Mouse (Mus musculus) liver, embryonic 16.5 days (tissue): ENCODE data around the gene Plscr2. TPM values are rescaled to one million over a fixed set of nuclear protein-coding genes. Genes with fewer than 3 reads are reported as not detected.
A peak's percentile ranks its signal among the peaks of the same experiment; 100 is the strongest.

Experiments used
- ATAC-seq: fragments of 200-750 bp; cut with Nextera tagmentation; 2 replicates; pipeline ENCODE4 v1.8.0; 2017; ENCODE audit warnings: low read depth, mild to moderate bottlenecking, moderate number of reproducible peaks, moderate library complexity
- H3K27ac ChIP-seq: fragments of 300-500 bp; sonication (generic); 2 replicates; pipeline ENCODE4 v1.5.1; 2014; ENCODE audit warnings: mild to moderate bottlenecking, low read length
- H3K27me3 ChIP-seq: fragments of 300-500 bp; sonication (generic); 2 replicates; pipeline ENCODE4 v1.6.1; 2014; ENCODE audit warnings: low read depth, low read length, mixed read lengths; ENCODE audit not compliant: control insufficient read depth, insufficient read depth
- H3K36me3 ChIP-seq: fragments of 300-500 bp; sonication (generic); 2 replicates; pipeline ENCODE4 v1.6.1; 2014; ENCODE audit warnings: mild to moderate bottlenecking; ENCODE audit not compliant: control insufficient read depth, insufficient read depth
- H3K4me1 ChIP-seq: fragments of 300-500 bp; sonication (generic); 2 replicates; pipeline ENCODE4 v1.6.1; 2014; ENCODE audit warnings: low read depth, low read length, mixed read lengths; ENCODE audit not compliant: control insufficient read depth
- H3K4me2 ChIP-seq: fragments of 300-500 bp; sonication (generic); 2 replicates; pipeline ENCODE4 v1.6.1; 2014; ENCODE audit warnings: low read depth, low read length, mixed read lengths
- H3K4me3 ChIP-seq: fragments of 300-500 bp; sonication (generic); 2 replicates; pipeline ENCODE4 v1.5.1; 2014; ENCODE audit warnings: low read depth, mild to moderate bottlenecking, low read length
- H3K9ac ChIP-seq: fragments of 300-500 bp; sonication (generic); 2 replicates; pipeline ENCODE4 v1.6.1; 2014; ENCODE audit warnings: low read depth, low read length
- H3K9me3 ChIP-seq: fragments of 300-500 bp; sonication (generic); replicated peaks from 2 replicates; pipeline ENCODE4 v1.6.1; 2016; ENCODE audit warnings: low read length; ENCODE audit not compliant: control insufficient read depth
- WGBS: fragments of 180-500 bp; shearing (Covaris S2); extraction: QIAGEN DNeasy Blood & Tissue Kit; methylation state at CpG from one replicate; pipeline ENCODE4 v1.1.7; 2014; ENCODE audit not compliant: insufficient replicate concordance; 5-methylcytosine and 5-hydroxymethylcytosine counted together
- polyA plus RNA-seq: library from polyadenylated mRNA; unstranded; fragments of >200 nt; fragmentation: Nextera tagmentation; extraction: Ambion mirVana; gene quantifications from 2 replicates; pipeline ENCODE4 v1.2.1, GENCODE M21; 2015

Gene Plscr2
- polyA plus RNA-seq, 1 experiment from 2014 or later = 0.72 TPM

DNA sequence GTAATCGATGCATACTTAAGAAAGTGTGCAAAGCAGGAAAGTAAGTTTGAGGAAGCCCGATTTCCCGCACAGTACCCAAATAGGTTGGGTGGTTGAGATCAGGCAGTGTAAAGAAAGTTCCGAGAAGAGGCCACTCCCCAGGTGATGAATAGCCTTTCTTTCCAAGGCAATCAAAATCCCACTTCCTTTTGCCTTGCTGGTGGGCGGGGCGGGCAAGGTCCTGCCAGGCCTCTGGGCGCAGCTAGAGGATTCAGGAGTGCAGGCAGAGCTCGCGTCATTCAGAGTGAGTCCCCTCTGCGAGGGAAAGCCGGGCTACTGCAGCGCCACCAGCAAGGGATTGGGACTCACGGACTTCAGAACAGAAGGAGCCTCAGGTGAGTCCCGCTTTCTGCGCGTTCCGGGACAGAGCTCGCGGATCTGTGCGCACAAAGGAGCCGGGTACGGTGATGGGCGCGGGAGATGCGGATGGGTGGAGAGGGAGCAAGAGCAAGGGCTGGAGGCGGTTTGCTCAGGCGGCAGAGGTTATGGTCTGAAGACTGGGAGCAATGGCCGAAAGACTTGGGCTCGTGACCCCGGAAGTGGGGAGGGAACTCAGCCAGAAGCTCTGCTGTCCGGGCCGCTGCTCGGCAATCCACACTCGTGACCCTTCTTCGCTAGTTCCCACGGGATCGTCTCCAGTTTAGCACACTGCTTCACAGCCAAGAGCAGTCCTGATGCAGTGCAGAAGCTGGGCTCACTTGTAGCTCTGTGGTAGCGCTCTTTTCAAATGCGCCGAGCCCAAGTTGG, 25.2 kb upstream of the Plscr2 start:
- Histone ChIP-seq H3K4me1 (peaks cover 10% of the 10 kb centered on the region), H3K4me2 (peak overlapping the region; percentile 69), H3K36me3 (no peaks in the 10 kb centered on the region), H3K9me3 (no peaks in the 10 kb centered on the region), H3K27me3 (no peaks in the 10 kb centered on the region), H3K9ac (peak overlapping the region; percentile 69), H3K27ac (peak overlapping the region; percentile 91), H3K4me3 (peak overlapping the region; percentile 72)
- under 1% methylated on average over 40 of the region's 40 CpGs for WGBS
- ATAC-seq = peak; percentile 78

DNA sequence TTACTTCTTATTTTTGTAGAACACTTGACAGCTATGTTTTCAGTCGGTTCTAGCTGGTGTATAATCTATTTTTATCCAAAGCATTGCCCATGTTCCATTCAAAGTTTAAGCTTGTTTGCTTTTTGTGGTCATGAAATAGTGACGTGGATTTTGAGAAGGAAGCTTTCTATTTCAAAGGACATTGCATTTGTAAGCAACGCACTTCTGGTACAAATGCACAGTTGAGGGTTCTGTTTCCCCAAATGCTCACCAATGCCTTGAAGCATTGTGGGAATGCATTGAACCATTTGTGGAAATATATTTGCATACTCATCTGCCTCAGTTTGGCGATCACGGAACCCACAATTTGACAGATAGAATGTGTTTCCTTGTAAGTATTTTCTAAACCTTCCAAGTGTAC, 22.7 kb upstream of the Plscr2 start:
- no peak overlapping the region for H3K27ac ChIP-seq
- H3K9ac ChIP-seq = no peak overlapping the region

DNA sequence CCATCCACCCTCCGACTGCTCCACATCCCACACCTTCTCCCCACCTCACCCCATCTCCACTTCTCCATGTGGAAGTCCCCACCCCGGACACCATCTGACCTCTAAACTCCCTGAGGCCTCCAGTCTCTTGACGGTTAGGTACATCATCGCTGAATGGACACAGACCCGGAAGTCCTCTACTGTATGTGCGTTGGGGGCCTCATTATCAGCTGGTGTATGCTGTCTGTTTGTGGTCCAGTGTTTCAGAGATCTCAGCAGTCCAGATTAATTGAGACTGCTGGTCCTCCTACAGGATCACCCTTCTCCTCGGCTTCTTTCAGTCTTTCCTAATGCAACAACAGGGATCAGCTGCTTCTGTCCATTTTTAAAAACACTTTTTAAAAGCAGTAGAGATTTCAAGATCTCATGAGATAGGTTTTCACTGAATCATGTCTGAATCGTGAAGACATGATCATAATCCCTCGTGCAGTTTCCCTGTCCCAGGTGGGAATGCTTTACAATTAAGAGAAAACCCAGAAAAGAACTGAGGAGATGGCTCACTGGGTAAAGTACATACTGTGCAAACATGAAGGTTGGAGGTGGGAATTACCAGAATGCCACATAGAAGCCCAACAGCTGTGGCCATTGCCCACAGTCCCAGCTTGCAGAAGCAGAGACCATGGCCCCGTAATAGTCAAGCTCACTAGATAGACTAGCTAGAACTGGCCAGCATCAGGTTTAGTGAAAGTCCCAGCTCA, 21.6 kb upstream of the Plscr2 start:
- Histone ChIP-seq H3K36me3 (no peaks in the 10 kb centered on the region), H3K27me3 (no peaks in the 10 kb centered on the region), H3K4me1 (peaks cover 10% of the 10 kb centered on the region), H3K27ac (no peak overlapping the region), H3K9ac (no peak overlapping the region), H3K4me2 (peak overlapping the region; percentile 40), H3K9me3 (no peaks in the 10 kb centered on the region), H3K4me3 (no peak overlapping the region)
- 36% methylated on average over 10 of the region's 10 CpGs for WGBS
- ATAC-seq = no peak

More for the DNA sequence above, 22.7 kb upstream of the Plscr2 start:
- no peaks in the 10 kb centered on the region for H3K27me3 ChIP-seq
- H3K4me1 ChIP-seq = peaks cover 10% of the 10 kb centered on the region
- no peaks in the 10 kb centered on the region for H3K36me3 ChIP-seq
- peak overlapping the region; percentile 26; the same call in 1 of the 2 replicates for H3K4me2 ChIP-seq
- 29% methylated on average over 5 of the region's 5 CpGs for WGBS
- no peak overlapping the region for H3K4me3 ChIP-seq
- no peak for ATAC-seq
- H3K9me3 ChIP-seq = no peaks in the 10 kb centered on the region

DNA sequence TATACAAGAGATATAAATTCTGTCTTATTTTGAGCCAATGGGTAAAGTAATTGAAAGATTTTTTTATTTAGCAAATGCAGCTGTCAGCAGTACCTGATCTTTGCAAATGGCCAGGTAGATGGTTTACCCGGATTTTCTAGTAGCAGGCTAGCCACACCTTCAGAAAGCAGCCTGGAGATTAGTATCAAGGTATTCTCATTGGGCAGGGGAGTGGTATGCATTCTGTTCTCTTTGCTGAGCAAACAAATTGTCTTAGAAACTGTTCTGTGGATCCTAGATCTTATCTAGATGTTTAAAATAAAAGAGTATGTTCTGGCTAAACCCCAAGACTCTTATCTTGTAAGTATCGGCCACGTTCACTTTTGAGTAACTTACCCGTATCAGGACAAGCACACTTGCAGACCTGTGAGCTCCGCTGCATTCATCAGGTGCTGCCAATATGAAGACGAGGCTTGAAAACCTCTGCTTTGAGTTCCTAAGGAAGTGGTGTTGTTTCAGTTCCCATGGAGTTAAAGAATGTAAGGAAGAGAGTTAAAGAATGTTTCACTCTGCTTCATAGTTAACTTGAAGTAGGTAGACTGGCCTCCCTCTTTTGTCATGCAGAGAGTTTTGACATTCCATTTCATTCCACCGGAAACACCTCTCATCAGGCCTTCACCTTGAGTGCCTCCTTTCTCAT, 14.8 kb upstream of the Plscr2 start:
- no peak overlapping the region for H3K4me3 ChIP-seq
- H3K4me2 ChIP-seq = no peak overlapping the region
- no peaks in the 10 kb centered on the region; the same call in 1 of the 2 replicates for H3K36me3 ChIP-seq
- no peak overlapping the region for H3K9ac ChIP-seq
- H3K9me3 ChIP-seq = no peaks in the 10 kb centered on the region
- no peak overlapping the region for H3K27ac ChIP-seq
- H3K4me1 ChIP-seq = peaks cover 3% of the 10 kb centered on the region
- ATAC-seq = no peak
- no peaks in the 10 kb centered on the region for H3K27me3 ChIP-seq
- 43% methylated on average over 7 of the region's 7 CpGs for WGBS

DNA sequence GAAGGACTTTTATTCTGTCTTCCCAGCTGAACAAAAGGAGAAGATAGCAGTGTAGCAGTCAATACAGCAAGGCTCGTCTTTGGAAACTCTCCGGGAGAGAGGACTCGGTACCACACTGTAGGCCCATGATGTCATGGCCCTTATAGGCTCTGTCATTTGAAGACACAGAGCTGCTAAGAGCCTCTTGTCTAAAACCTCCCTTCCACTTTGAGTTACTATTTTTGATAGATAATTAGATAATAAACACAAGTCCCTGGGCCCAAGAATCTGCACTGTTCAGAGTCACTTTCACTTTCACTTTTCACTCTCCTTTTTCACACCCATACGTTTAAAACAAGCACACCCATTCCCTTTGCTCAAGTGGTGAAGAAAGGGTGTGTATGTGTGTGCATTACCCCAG, 9.7 kb upstream of the Plscr2 start:
- ATAC-seq = peak; percentile 28; the same call in 1 of the 2 replicates
- Histone ChIP-seq H3K9me3 (no peaks in the 10 kb centered on the region), H3K9ac (no peak overlapping the region), H3K4me3 (peak overlapping the region; percentile 35), H3K36me3 (peaks cover 6% of the 10 kb centered on the region; the same call in 1 of the 2 replicates), H3K4me2 (peak overlapping the region; percentile 46), H3K4me1 (peaks cover 4% of the 10 kb centered on the region), H3K27ac (peak overlapping the region; percentile 58), H3K27me3 (no peaks in the 10 kb centered on the region)
- WGBS = 58% methylated on average over 4 of the region's 4 CpGs

DNA sequence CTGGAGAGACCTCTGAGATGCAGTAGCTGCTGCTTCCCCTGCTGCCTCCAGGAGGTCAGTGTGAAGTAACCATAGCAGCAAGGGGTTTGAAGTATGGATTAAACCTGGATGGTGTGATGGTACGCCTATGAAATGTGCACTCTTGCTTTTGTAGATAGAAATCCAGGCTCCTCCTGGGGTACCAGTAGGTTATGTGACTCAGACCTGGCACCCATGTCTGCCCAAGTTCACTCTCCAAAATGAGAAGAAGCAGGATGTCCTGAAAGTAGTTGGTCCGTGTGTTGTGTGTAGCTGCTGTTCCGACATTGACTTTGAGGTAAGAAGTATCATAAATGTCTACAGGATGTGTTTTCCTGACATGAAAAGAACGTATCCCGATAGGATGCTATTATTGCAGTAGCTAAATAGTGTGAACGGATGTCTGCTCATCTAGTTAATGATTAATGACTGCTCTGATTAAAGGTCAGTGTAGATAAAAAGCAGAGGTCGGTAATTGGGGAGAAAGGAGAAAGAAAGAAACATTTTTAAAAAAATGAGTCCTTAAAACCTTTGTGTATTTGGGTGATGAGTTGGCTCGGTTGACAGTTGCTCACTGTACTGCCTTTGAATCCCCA, 8.7 kb upstream of the Plscr2 start:
- Histone ChIP-seq H3K27me3 (no peaks in the 10 kb centered on the region), H3K4me1 (peaks cover 4% of the 10 kb centered on the region), H3K4me3 (no peak overlapping the region), H3K4me2 (no peak overlapping the region), H3K9ac (no peak overlapping the region), H3K27ac (peak overlapping the region; percentile 58), H3K9me3 (no peaks in the 10 kb centered on the region), H3K36me3 (peaks cover 7% of the 10 kb centered on the region; the same call in 1 of the 2 replicates)
- 64% methylated on average over 8 of the region's 8 CpGs for WGBS
- ATAC-seq = peak; percentile 55; the same call in 1 of the 2 replicates

DNA sequence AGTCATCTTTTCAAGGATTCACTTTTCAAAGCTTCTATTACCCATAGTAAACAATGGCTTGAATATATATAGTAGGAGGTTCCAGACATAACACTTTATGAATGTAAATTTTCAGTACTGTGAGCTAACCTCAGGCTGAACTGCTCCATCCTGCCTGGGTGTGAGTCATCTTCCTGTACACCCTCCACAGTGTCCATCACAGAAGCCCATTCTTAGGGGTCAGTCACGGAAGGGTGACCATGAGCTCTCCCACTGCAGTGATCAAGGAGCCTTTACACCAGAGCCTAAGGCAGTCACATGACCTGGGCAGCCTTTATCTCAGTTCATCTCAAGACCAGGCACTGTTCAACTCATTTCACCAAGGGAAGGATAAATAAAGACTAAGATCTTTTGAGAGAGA, 7.7 kb upstream of the Plscr2 start:
- WGBS = 85% methylated on average over 1 of the region's 1 CpGs
- peaks cover 7% of the 10 kb centered on the region; the same call in 1 of the 2 replicates for H3K36me3 ChIP-seq
- no peaks in the 10 kb centered on the region for H3K27me3 ChIP-seq
- no peak overlapping the region for H3K4me3 ChIP-seq
- no peak for ATAC-seq
- no peak overlapping the region for H3K4me2 ChIP-seq
- no peak overlapping the region for H3K9ac ChIP-seq
- H3K4me1 ChIP-seq = peaks cover 4% of the 10 kb centered on the region
- H3K9me3 ChIP-seq = no peaks in the 10 kb centered on the region
- no peak overlapping the region for H3K27ac ChIP-seq

DNA sequence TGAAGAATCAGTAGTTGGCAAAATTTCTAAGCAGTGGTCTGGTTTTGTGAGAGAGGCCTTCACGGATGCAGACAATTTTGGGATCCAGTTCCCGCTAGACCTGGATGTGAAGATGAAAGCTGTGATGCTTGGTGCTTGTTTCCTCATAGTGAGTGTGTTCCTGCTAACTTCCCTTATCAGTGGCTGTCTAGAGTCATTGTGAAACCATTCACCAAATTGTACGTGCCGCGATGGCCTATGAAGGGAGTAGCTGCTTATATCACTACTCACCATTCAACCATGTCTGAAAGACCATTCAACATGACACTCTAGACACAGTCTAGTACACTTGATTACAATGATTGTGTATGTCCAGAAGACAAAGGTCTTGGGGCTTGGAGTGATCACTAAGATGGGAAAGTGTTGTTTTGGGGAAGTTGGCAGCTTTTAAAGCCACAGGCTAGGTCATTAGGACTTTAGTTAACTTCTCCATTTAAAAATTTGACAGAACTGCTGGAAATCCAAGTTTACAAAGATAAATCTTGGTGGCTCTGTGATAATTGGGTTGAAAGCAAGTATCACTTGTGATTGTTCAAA, 5.5 kb upstream of the Plscr2 start:
- Histone ChIP-seq H3K27ac (no peak overlapping the region), H3K4me3 (no peak overlapping the region), H3K36me3 (peaks cover 7% of the 10 kb centered on the region; the same call in 1 of the 2 replicates), H3K9ac (no peak overlapping the region), H3K9me3 (no peaks in the 10 kb centered on the region), H3K4me1 (peaks cover 21% of the 10 kb centered on the region), H3K4me2 (no peak overlapping the region), H3K27me3 (no peaks in the 10 kb centered on the region)
- WGBS = 49% methylated on average over 5 of the region's 5 CpGs
- ATAC-seq = no peak
